Mouse (Mus musculus) E14TG2a.4 (cell line): ENCODE results near the gene Trim56.
"Not testable (repeated sequence)": the region's sequence is repeated elsewhere in the genome, so short reads cannot be mapped to it uniquely, and the experiment has no call there.

ENCODE experiments used
- CTCF ChIP-seq: conservative IDR thresholded peaks from 2 replicates; pipeline ENCODE4 v1.5.1; 2014; ENCODE audit warnings: low read length
- NANOG ChIP-seq: IDR thresholded peaks from 2 replicates; pipeline ENCODE4 v1.6.1; 2014; ENCODE audit warnings: borderline replicate concordance, low read length, mixed read lengths
- POU5F1 ChIP-seq: IDR thresholded peaks from 2 replicates; pipeline ENCODE4 v1.6.1; 2014; ENCODE audit warnings: low read length, borderline replicate concordance

GRCm38 (mm10) chr5:137149272-137149882 is 33.4 kb upstream of the Trim56 start, which contains the start of gene Muc3:
- not testable (repeated sequence) for TF ChIP-seq CTCF, POU5F1, NANOG
